Mouse (Mus musculus): Measurements from ENCODE around the gene Gm21828.
"Not testable (repeated sequence)": the region's sequence is repeated elsewhere in the genome, so short reads cannot be mapped to it uniquely, and the experiment has no call there.

The Gm21828 gene

DNA sequence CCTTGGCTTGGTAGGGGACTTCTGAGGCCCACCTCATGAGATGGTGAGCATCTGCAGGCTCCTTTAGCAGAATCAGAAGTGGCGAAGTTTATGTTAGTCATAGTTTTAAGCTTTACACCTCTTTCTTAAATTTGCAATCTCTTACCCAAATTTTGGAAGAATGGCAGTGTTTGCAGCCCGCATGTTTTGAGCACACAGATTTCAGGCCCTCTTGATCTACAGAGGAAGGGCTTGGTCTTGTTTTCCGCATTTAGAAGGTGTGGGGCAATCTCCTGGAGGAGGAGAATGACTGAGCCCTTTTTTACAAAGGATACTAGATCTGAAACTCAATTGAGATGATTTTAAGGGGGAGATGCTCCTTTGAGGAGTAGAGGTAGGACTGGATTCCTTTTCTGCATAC, at the start of gene Gm21828:
Gm21828 (minus strand) TSS at position 101 of the 400 bp plus-strand sequence.
- not testable (repeated sequence) for DNase-seq (ENCODE audit: low spot score in 2 of 2)

DNA sequence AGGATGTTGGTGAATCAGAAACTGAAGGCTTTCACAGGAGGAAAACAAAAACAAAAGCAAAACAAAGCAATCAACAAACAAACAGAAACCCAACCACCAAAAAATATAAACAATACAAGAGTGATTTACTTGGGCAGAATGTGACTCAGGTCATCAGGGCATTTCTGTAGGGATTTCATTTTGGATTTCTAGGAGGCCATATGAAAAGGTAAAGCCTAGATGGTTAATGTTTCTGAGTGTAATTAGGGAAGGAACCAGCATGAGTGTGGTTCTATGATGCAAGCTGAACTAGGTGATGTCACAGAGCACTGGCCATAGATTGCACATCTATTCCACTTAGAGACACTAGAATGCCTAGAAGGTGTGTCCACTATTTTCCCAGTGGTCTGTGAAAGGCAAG, 28.4 kb upstream of the Gm21828 start, which contains the start of the genes Gm21440 and Gm21454:
Gm21440 (plus strand) TSS at position 301 of the 400 bp plus-strand sequence.
Gm21454 (plus strand) TSS at position 352 of the 400 bp plus-strand sequence.
- not testable (repeated sequence) for DNase-seq (ENCODE audit: low spot score in 2 of 2)
